Mouse (Mus musculus) spleen, adult 2 months (tissue): ENCODE results near the gene Carf. TPM values are rescaled to one million over a fixed set of nuclear protein-coding genes. Genes with fewer than 3 reads are reported as not detected.
"Not testable (repeated sequence)": the region's sequence is repeated elsewhere in the genome, so short reads cannot be mapped to it uniquely, and the experiment has no call there.

Experiments
- DNase-seq, 2 experiments: peaks; one replicate each; pipeline versions ENCODE4 v3.0.0 to v3.0.0-alpha.2; 2012 to 2021; ENCODE audit warnings: low spot score in 2 of 2, low read depth in 1 of 2
- H3K27ac ChIP-seq: fragments of 200-500 bp; 2 replicates; pipeline ENCODE4 v1.5.1; 2012; ENCODE audit warnings: low read length, inconsistent platforms; ENCODE audit not compliant: insufficient read depth
- H3K27me3 ChIP-seq: fragments of 200-500 bp; 2 replicates; pipeline ENCODE4 v1.6.1; 2012; ENCODE audit warnings: mild to moderate bottlenecking, moderate library complexity, low read length, inconsistent platforms; ENCODE audit not compliant: control insufficient read depth, insufficient read depth
- H3K36me3 ChIP-seq: fragments of 200-500 bp; 2 replicates; pipeline ENCODE4 v1.6.1; 2012; ENCODE audit warnings: mild to moderate bottlenecking, low read length, inconsistent platforms; ENCODE audit not compliant: control insufficient read depth, insufficient read depth
- H3K4me1 ChIP-seq: fragments of 200-500 bp; 2 replicates; pipeline ENCODE4 v1.6.1; 2011; ENCODE audit warnings: inconsistent platforms; ENCODE audit not compliant: control insufficient read depth, insufficient read depth, insufficient read length
- H3K4me3 ChIP-seq: fragments of 200-500 bp; 2 replicates; pipeline ENCODE4 v1.5.1; 2011; ENCODE audit warnings: mild to moderate bottlenecking, inconsistent platforms; ENCODE audit not compliant: insufficient read depth, insufficient read length; ENCODE audit errors: extremely low read depth
- CTCF ChIP-seq: fragments of 200-500 bp; IDR thresholded peaks from 2 replicates; pipeline ENCODE4 v1.5.1; 2011; ENCODE audit warnings: mild to moderate bottlenecking, inconsistent platforms; ENCODE audit not compliant: insufficient read depth, insufficient read length, insufficient replicate concordance; ENCODE audit errors: extremely low read depth
- POLR2A ChIP-seq: fragments of 200-500 bp; IDR thresholded peaks from 2 replicates; pipeline ENCODE4 v1.6.1; 2011; ENCODE audit warnings: low read depth, low read length, inconsistent platforms
- WGBS: fragments of 180-500 bp; shearing (Covaris S2); methylation state at CpG from one replicate; pipeline ENCODE4 v1.1.7; 2018; 5-methylcytosine and 5-hydroxymethylcytosine counted together
- polyA plus RNA-seq: library from polyadenylated mRNA; depleted of rRNA; stranded (reverse); fragments of >200 nt; gene quantifications from 2 replicates; pipeline ENCODE4 v1.2.3, GENCODE M21; 2012

The Carf gene
- polyA plus RNA-seq, 1 experiment = 1.3 TPM

DNA sequence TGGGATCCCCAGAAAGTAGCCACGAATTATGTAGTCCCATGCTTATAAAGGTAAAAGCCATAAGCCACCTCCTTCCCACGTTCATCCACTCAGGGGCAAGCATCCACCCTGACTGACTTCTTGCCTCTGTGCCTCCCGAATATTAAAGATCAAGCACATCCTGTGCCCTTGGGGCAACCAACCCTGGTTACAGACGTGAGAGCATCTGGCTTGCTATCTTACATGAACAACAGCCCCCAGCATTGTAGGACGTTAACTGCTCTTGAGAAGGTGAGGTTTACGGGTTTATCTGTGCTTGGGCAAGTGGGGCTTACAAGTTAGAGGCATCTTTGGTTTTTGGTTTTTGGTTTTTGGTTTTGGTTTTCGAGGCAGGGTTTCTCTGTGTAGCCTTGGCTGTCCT lies 58.6 kb downstream of the Carf start:
- H3K27me3 ChIP-seq = no peaks in the 10 kb centered on the region
- no peaks in the 10 kb centered on the region for H3K4me1 ChIP-seq
- DNase-seq = no peak
- no peaks in the 10 kb centered on the region for H3K36me3 ChIP-seq
- no peak overlapping the region for H3K27ac ChIP-seq
- WGBS = 81% methylated on average over 7 of the region's 7 CpGs
- no peak overlapping the region for H3K4me3 ChIP-seq
- no peak for TF ChIP-seq CTCF
- no peak for TF ChIP-seq POLR2A

DNA sequence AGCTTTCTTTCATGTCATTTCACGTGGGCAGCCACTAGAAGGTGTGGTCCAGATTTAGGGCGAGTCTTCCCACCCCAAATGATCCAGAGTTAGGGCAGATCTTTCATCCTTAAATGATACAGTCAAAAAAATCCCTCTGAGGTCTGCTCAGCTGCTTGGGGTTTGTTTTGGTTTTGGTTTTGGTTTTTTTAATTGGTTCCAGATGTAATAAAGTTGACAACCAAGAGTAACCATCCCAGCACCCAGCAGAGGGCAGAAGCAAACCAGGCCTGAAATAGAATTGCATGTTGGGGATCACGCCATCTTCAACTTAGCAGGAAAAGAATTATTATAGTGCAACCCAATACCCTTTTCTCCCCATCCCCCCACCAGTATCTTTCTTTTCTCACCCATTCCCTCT lies 60.4 kb downstream of the Carf start:
- Histone ChIP-seq H3K27me3 (no peaks in the 10 kb centered on the region), H3K36me3 (no peaks in the 10 kb centered on the region), H3K4me1 (no peaks in the 10 kb centered on the region), H3K27ac (no peak overlapping the region), H3K4me3 (peak overlapping the region; percentile 27; the same call in 1 of the 2 replicates)
- TF ChIP-seq CTCF = peak; percentile 21; the same call in 1 of the 2 replicates
- TF ChIP-seq POLR2A = no peak
- peak; percentile 49 to 55 for DNase-seq
- 13% methylated on average over 3 of the region's 3 CpGs for whole genome bisulfite sequencing

DNA sequence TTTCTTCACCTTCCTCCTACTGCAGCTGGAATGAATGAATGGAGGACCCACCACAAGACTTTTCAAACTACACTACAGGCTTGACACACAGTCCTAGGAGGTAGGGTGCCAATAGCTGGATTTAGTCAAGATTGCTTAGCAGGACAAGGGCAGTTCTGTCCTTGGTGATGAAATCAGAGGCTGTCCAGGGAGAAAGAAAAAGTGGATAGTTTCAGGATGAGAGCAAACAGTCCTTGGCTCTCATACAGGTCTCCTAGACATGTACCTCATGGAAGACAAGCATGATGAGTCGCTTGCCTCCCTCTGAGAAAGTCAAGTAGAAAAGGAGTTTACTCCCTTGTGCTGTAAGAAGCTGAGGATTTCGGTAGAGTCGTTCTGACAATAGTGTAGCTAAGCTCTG lies 65.6 kb downstream of the Carf start:
- no peaks in the 10 kb centered on the region for H3K36me3 ChIP-seq
- TF ChIP-seq POLR2A = no peak
- no peak for TF ChIP-seq CTCF
- WGBS = 82% methylated on average over 3 of the region's 3 CpGs
- no peaks in the 10 kb centered on the region for H3K27me3 ChIP-seq
- no peak overlapping the region for H3K27ac ChIP-seq
- H3K4me1 ChIP-seq = no peaks in the 10 kb centered on the region
- no peak overlapping the region for H3K4me3 ChIP-seq
- DNase-seq = no peak

DNA sequence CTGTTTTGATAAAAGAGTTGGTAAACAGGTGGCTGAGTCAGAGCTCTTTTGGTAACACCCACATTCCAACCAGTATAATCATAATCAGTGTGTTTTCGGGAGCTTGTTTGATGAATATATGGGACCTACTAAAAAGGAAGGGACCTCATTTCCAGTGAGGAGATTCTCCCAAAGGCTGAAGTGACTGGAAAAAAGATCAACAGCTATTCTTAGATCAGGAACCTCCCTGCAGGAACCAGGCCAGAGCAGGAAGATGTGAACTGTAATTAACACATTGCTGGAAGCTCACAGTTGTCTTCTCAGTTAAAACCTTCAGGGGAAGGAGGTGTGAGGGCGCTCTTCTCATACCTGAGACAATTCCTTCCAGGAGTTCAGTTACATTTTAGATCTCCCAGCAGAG lies 71.6 kb downstream of the Carf start:
- no peaks in the 10 kb centered on the region for H3K36me3 ChIP-seq
- no peak for DNase-seq
- no peak overlapping the region for H3K27ac ChIP-seq
- H3K4me1 ChIP-seq = no peaks in the 10 kb centered on the region
- TF ChIP-seq POLR2A = no peak
- no peak for TF ChIP-seq CTCF
- no peaks in the 10 kb centered on the region for H3K27me3 ChIP-seq
- no peak overlapping the region for H3K4me3 ChIP-seq
- WGBS = 86% methylated on average over 2 of the region's 2 CpGs

DNA sequence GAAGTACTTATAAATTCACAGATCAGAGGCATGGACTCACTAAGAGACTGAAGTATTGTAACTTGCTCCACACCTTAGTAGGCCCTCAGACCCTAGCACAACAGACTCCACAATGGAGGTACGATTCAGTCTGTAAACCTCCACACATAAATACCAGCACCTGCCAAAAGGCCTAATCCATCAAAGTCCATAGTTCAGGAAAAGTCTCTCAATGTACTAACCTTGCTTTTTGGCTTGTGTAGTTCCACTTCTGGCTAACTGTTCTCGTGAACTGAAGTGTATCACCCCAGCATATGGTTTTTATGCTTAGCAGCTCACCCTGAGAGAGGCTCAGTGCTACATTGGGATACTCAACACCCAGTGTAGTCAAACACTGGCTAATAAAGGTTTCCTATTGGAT lies 72.2 kb downstream of the Carf start:
- H3K4me3 ChIP-seq = no peak overlapping the region
- TF ChIP-seq POLR2A (no peak), CTCF (no peak)
- no peaks in the 10 kb centered on the region for H3K27me3 ChIP-seq
- WGBS = 84% methylated on average over 2 of the region's 2 CpGs
- no peaks in the 10 kb centered on the region for H3K4me1 ChIP-seq
- H3K36me3 ChIP-seq = no peaks in the 10 kb centered on the region
- no peak for DNase-seq
- H3K27ac ChIP-seq = no peak overlapping the region

DNA sequence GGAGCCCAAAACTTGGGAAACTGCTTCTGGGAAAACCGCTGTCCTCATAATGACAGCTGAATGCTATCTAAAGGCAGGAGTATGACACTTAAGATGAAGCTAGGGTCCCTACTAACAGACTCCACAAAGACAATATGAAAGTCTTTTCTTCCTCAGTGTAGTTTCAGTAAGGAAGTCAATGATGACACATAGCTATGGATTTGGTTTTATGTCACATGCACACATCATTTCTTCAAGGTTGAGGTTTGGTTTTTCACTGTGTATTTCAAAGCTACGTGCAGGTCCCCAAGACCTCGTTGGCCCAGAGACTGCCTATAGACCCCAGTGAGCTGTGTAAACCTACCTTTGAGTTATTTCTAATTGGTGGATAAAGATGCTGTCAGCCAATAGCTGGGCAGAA lies 75.1 kb downstream of the Carf start:
- WGBS = 80% methylated on average over 3 of the region's 3 CpGs
- TF ChIP-seq CTCF = no peak
- no peak for TF ChIP-seq POLR2A
- H3K36me3 ChIP-seq = no peaks in the 10 kb centered on the region
- no peaks in the 10 kb centered on the region for H3K4me1 ChIP-seq
- H3K27ac ChIP-seq = no peak overlapping the region
- DNase-seq = no peak
- no peak overlapping the region for H3K4me3 ChIP-seq
- H3K27me3 ChIP-seq = no peaks in the 10 kb centered on the region

DNA sequence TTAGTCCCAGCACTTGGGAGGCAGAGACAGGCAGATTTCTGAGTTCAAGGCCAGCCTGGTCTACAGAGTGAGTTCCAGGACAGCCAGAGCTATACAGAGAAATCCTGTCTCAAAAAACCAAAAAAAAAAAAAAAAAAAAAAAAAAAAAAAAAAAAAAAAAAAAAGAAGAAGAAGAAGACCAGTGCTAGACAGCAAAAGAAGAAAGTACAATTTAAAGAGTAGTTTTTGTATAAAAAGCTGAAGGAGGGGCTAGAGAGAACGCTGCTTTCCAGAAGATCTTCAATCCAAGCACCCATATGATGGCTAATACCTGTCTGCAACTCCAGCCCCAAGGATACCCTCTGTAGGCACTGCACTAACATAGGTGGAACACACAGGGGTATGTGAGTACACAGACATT lies 79.8 kb downstream of the Carf start:
- H3K36me3 ChIP-seq, H3K27ac ChIP-seq, H3K4me1 ChIP-seq, H3K4me3 ChIP-seq, DNase-seq, H3K27me3 ChIP-seq: not testable (repeated sequence)
- WGBS = 95% methylated on average over 1 of the region's 1 CpGs
